ENCODE assay signal across 21 mouse cellular contexts in genomic region chr9:63718735-63719358, GRCm38 (mm10). TPM values are rescaled to one million over a fixed set of nuclear protein-coding genes. Genes with fewer than 3 reads are reported as not detected.
DNase-seq lines count a peak whose midpoint lies in the region; TF ChIP-seq lines count a peak whose summit lies in the region.
"Had no signal": no experiment of that assay in that cellular context is flagged by ENCODE, and none has a peak within 500 bp of the region (broad histone marks: within the 10 kb centered on the region; RNA-seq: fewer than 3 reads in every experiment).

No protein-coding gene starts in this region.

- H3K4me1 ChIP-seq in heart, embryonic 10.5 days: peaks cover 98% of the 10 kb centered on the region

- no peak overlapping the region for H3K4me3 ChIP-seq in heart, embryonic 10.5 days
- no peak overlapping the region for H3K4me3 ChIP-seq in myocyte
- H3K4me3 ChIP-seq: embryonic facial prominence, embryonic 15.5 days; forebrain, embryonic 10.5 days; hindbrain, embryonic 10.5 days; limb, embryonic 13.5 days; liver, embryonic 12.5 days; midbrain, embryonic 10.5 days; stomach, embryonic 15.5 days had no signal

- 84% methylated on average over 9 of the region's 9 CpGs for WGBS in heart, embryonic 10.5 days

- H3K27me3 ChIP-seq in heart, embryonic 10.5 days (ENCODE audit: insufficient read depth, poor library complexity, severe bottlenecking): no peaks in the 10 kb centered on the region
- H3K27me3 ChIP-seq in myocyte (ENCODE audit: control insufficient read depth, insufficient read depth, insufficient read length): no peaks in the 10 kb centered on the region
- H3K27me3 ChIP-seq: embryonic facial prominence, embryonic 15.5 days; limb, embryonic 13.5 days; liver, embryonic 12.5 days; stomach, embryonic 15.5 days had no signal

- no peaks in the 10 kb centered on the region for H3K9me3 ChIP-seq in heart, embryonic 10.5 days
- H3K9me3 ChIP-seq: embryonic facial prominence, embryonic 15.5 days; forebrain, embryonic 10.5 days; hindbrain, embryonic 10.5 days; limb, embryonic 13.5 days; liver, embryonic 12.5 days; midbrain, embryonic 10.5 days; stomach, embryonic 15.5 days had no signal

- H3K36me3 ChIP-seq in heart, embryonic 10.5 days: 0 out of 2 replicates have a peak, but pooled peaks cover 2% of the 10 kb centered on the region
- no peaks in the 10 kb centered on the region for H3K36me3 ChIP-seq in myocyte (ENCODE audit: control insufficient read depth, insufficient read depth)
- H3K36me3 ChIP-seq: embryonic facial prominence, embryonic 15.5 days; liver, embryonic 12.5 days; stomach, embryonic 15.5 days had no signal

- no peak for DNase-seq in heart, embryonic 10.5 days (ENCODE audit: low spot score)
- DNase-seq in heart, postnatal 10 days: no peak
- DNase-seq in right cerebral cortex, postnatal 25 days: peak; percentile 47
- DNase-seq in right cerebral cortex, postnatal 10 days (ENCODE audit: low spot score in 2 of 2): no peak
- DNase-seq in NIH3T3 (ENCODE audit: low read depth): peak; percentile 52
- DNase-seq in adipocyte (ENCODE audit: low spot score): no peak
- no peak for DNase-seq in adrenal gland, adult 18-20 months (ENCODE audit: low spot score in 2 of 2)
- DNase-seq: kidney, adult 9 months; layer of hippocampus, postnatal 36 days; lung, embryonic 14.5 days; lung, postnatal 4 days; thymus, adult 18-20 months had no signal

- H3K79me2 ChIP-seq in myocyte (ENCODE audit: control insufficient read depth, insufficient read depth): peaks cover 19% of the 10 kb centered on the region

- H3ac ChIP-seq in myocyte (ENCODE audit: control insufficient read depth, insufficient read length): no peak overlapping the region

- H3K4me2 ChIP-seq in myocyte (ENCODE audit: low read depth): peak overlapping the region; percentile 30
- H3K4me2 ChIP-seq: embryonic facial prominence, embryonic 15.5 days; heart, embryonic 11.5 days; limb, embryonic 13.5 days; liver, embryonic 12.5 days; lung, embryonic 14.5 days; stomach, embryonic 15.5 days had no signal

- intact Hi-C loops in heart, postnatal 10 days (cut with DNase I): no loop called here

- peak overlapping the region; percentile 86; the same call in 1 of the 2 replicates for H3K27ac ChIP-seq in heart, embryonic 10.5 days
- H3K27ac ChIP-seq: forebrain, embryonic 10.5 days; hindbrain, embryonic 10.5 days; limb, embryonic 13.5 days; liver, embryonic 12.5 days; midbrain, embryonic 10.5 days had no signal

- no peak for TF ChIP-seq POLR2A in myocyte (IDR thresholded peaks at IDR 0.05; ENCODE audit: insufficient read length, low read depth)

TF ChIP-seq in myocyte, 11 proteins besides CTCF, POLR2A, EP300 and RAD21:
- TF ChIP-seq POLR2AphosphoS2 (IDR thresholded peaks at IDR 0.05; ENCODE audit: insufficient read length, low read depth): no peak
- TF ChIP-seq CEBPB (IDR thresholded peaks at IDR 0.05; ENCODE audit: insufficient read depth, poor library complexity, severe bottlenecking): no peak
- no peak for TF ChIP-seq SRF (IDR thresholded peaks at IDR 0.05; ENCODE audit: control insufficient read depth, insufficient read length, low read depth)
- no peak for TF ChIP-seq E2F4 (IDR thresholded peaks at IDR 0.05; ENCODE audit: insufficient read depth)
- no peak for TF ChIP-seq REST (IDR thresholded peaks at IDR 0.05; ENCODE audit: insufficient read depth, insufficient read length)
- TF ChIP-seq TCF12 (IDR thresholded peaks at IDR 0.05; ENCODE audit: insufficient read depth, poor library complexity, severe bottlenecking): no peak
- TF ChIP-seq MYOD1 (IDR thresholded peaks at IDR 0.05; ENCODE audit: control insufficient read depth in 1 of 3, insufficient read length in 2 of 3, low read depth in 2 of 3): no peak
- TF ChIP-seq MYOG (IDR thresholded peaks at IDR 0.05; ENCODE audit: control insufficient read depth in 1 of 3, insufficient read depth in 1 of 3, insufficient read length in 2 of 3, low read depth in 2 of 3): no peak

RNA-seq across cellular contexts. Expression of gene Smad3, which starts 38.9 kb away (rescaled TPM):
- polyA plus RNA-seq in heart, embryonic 10.5 days (2016; fragmentation: Nextera tagmentation; extraction: Ambion mirVana): 15.2 and 20.0 TPM in 2 replicates
- 10 to 100 TPM; 17.0 to 22.6 TPM for total RNA-seq in heart, postnatal 10 days (2021)
- 25.5 TPM for polyA plus RNA-seq in myocyte (2012; fragmentation: generic; extraction: Trizol)
- total RNA-seq in adrenal gland, adult 18-20 months (2021): 10 to 100 TPM; 24.6 to 25.2 TPM

Comparison
In these comparisons a context has a peak if more than half of its experiments do, and no peak if none do; other contexts are left out.
1. DNase-seq: peak in right cerebral cortex, postnatal 25 days (single experiment) and NIH3T3 (single experiment); none in heart, embryonic 10.5 days (single experiment), heart, postnatal 10 days (0 of 2), right cerebral cortex, postnatal 10 days (0 of 2), adipocyte (single experiment) and adrenal gland, adult 18-20 months (0 of 2).